Mouse (Mus musculus): ENCODE data around the gene Kalrn. TPM values are rescaled to one million over a fixed set of nuclear protein-coding genes. Genes with fewer than 3 reads are reported as not detected.

Kalrn gene
- polyA plus RNA-seq, 1 experiment = 278 TPM

DNA sequence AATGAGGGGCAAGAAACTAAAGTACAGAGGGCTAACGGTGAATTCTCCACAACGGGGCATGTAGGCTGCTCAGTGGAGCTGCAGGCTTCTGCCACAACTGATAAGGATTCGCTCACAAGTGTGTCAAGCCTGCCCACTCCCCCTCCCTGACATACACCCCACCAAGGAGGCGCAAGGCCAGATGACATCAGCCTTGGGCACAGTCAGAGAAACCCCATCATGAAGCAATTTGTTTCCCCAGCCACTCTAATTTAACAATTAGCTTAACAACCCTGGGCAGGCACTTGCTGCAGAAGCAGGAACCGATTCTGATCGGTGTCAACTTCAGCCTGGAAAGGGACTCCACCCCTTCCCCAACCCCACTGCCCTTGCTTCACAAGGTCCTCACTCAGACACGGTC lies 38.2 kb downstream of the Kalrn start:
- no peak for TF ChIP-seq CTCF (IDR thresholded peaks at IDR 0.05; ENCODE audit: extremely low read depth, insufficient read depth, low read length)
- TF ChIP-seq POLR2A (IDR thresholded peaks at IDR 0.05; ENCODE audit: extremely low read depth, insufficient read depth, low read length) = no peak
- H3K27ac ChIP-seq (ENCODE audit: insufficient read depth, low read length) = no peak overlapping the region
- peaks cover 6% of the 10 kb centered on the region for H3K4me1 ChIP-seq (ENCODE audit: control insufficient read depth, insufficient read depth, low read length)
- no peak overlapping the region for H3K4me3 ChIP-seq (ENCODE audit: insufficient read depth, low read length)

DNA sequence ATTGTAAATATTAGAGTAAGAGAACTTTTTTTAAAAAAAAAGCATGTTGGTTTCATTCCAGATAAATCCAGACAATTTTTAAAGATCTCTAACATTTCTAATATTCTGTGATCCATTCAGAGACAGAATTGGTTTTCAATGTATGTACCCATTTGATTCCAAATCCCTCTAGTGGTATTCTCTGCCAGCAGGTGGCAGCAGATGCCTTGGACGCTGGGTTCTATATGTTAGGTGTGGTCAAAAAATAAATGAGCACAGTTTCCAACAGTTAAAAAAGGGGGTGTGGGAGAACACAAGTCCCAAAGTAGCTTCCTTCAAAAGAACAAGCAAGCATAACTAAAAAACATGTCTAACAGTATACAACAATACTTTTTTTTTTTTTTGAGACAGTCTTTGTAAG lies 41.8 kb downstream of the Kalrn start:
- peaks cover 9% of the 10 kb centered on the region for H3K4me1 ChIP-seq (ENCODE audit: control insufficient read depth, insufficient read depth, low read length)
- H3K27ac ChIP-seq (ENCODE audit: insufficient read depth, low read length) = no peak overlapping the region
- no peak for TF ChIP-seq POLR2A (IDR thresholded peaks at IDR 0.05; ENCODE audit: extremely low read depth, insufficient read depth, low read length)
- peak; percentile 72 for TF ChIP-seq CTCF (IDR thresholded peaks at IDR 0.05; ENCODE audit: extremely low read depth, insufficient read depth, low read length)
- H3K4me3 ChIP-seq (ENCODE audit: insufficient read depth, low read length) = no peak overlapping the region

DNA sequence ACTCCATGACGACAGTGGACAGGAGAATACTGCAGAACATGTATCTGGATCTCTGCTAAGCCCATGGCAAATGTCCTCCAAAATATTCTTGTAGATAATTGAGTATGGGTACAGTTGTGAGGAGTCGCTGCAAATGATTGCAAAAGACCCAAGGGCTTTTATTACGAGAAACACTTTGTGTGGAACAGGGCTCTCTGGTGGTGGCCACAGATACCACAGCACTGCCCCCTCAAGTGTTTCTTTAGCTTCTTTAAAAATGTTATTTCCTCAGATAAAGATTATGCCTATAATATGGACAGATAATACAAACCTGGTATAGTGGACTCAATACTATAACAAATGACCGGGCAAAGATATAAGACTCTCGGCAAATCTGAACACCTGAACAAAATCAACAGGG lies 43.3 kb downstream of the Kalrn start:
- H3K27ac ChIP-seq (ENCODE audit: insufficient read depth, low read length) = no peak overlapping the region
- H3K4me1 ChIP-seq (ENCODE audit: control insufficient read depth, insufficient read depth, low read length) = peaks cover 8% of the 10 kb centered on the region
- TF ChIP-seq POLR2A (IDR thresholded peaks at IDR 0.05; ENCODE audit: extremely low read depth, insufficient read depth, low read length) (no peak), CTCF (IDR thresholded peaks at IDR 0.05; ENCODE audit: extremely low read depth, insufficient read depth, low read length) (no peak)
- no peak overlapping the region for H3K4me3 ChIP-seq (ENCODE audit: insufficient read depth, low read length)

DNA sequence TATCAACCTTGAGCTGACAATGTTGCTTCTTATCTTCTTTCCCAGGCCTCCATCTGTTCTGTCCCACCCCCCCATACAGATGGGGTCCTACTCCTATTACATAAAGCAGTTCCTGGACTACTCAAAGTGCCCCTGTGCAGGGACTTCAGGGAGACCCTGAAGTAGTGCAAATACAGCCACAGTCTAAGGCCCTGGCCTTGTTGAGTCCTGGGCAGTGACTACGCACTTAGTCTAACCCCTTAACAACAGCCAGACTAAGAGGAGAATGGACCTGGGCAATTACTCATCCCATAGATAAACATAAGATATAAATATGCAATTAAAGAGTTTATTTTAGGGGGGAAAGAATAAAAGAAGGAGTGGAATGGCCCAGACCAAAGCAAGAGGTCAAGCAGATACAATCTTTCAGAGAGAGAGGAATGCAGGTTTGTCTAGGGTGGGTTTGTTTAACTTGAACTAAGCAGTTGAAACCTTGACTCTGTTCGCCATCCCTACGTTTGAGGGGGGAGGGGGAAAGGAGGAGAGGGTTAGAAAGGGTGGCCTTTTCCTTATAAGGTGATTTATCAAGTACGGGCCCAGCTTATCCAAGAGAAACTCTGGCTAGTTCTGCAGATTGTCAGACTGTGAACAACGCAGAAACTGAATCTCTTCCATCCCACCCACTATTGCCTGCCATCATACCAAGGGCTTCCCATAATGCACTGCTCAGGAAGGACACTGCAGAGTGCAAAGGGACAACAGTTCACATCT lies 44.9 kb downstream of the Kalrn start:
- peaks cover 8% of the 10 kb centered on the region for H3K4me1 ChIP-seq (ENCODE audit: control insufficient read depth, insufficient read depth, low read length)
- TF ChIP-seq POLR2A (IDR thresholded peaks at IDR 0.05; ENCODE audit: extremely low read depth, insufficient read depth, low read length) = no peak
- TF ChIP-seq CTCF (IDR thresholded peaks at IDR 0.05; ENCODE audit: extremely low read depth, insufficient read depth, low read length) = no peak
- H3K4me3 ChIP-seq (ENCODE audit: insufficient read depth, low read length) = no peak overlapping the region
- no peak overlapping the region for H3K27ac ChIP-seq (ENCODE audit: insufficient read depth, low read length)

- TF ChIP-seq POLR2A (IDR thresholded peaks at IDR 0.05; ENCODE audit: extremely low read depth, insufficient read depth, low read length) (no peak), CTCF (IDR thresholded peaks at IDR 0.05; ENCODE audit: extremely low read depth, insufficient read depth, low read length) (no peak)
- no peak overlapping the region for H3K27ac ChIP-seq (ENCODE audit: insufficient read depth, low read length)
- no peak overlapping the region for H3K4me3 ChIP-seq (ENCODE audit: insufficient read depth, low read length)
- H3K4me1 ChIP-seq (ENCODE audit: control insufficient read depth, insufficient read depth, low read length) = peaks cover 10% of the 10 kb centered on the region
Observed at GRCm38 (mm10) chr16:34526378-34526777, 47.0 kb downstream of the Kalrn start.

DNA sequence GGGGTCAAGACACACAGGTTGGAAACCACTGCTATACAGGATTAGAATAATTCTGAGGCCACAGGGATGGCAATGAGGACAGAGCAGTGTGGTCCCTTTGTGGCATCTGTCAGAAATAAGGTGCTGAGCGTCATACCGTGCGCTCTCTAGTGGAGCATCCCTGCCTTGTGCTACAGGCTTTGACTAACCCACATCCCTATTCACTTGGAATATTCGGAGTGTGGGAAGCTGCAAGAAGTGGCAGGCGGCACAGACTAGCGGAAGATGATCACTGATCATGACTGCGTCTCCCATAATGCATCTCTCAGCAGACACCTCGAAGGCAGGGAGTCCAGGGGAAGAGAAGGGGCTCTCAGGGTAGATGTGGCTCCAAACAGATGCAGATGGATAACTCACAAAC lies 47.5 kb downstream of the Kalrn start:
- TF ChIP-seq POLR2A (IDR thresholded peaks at IDR 0.05; ENCODE audit: extremely low read depth, insufficient read depth, low read length) (0 out of 2 replicates have a peak, but pooled peaks have one; percentile 30), CTCF (IDR thresholded peaks at IDR 0.05; ENCODE audit: extremely low read depth, insufficient read depth, low read length) (peak; percentile 43)
- Histone ChIP-seq H3K27ac (ENCODE audit: insufficient read depth, low read length) (no peak overlapping the region), H3K4me1 (ENCODE audit: control insufficient read depth, insufficient read depth, low read length) (peaks cover 9% of the 10 kb centered on the region), H3K4me3 (ENCODE audit: insufficient read depth, low read length) (no peak overlapping the region)

DNA sequence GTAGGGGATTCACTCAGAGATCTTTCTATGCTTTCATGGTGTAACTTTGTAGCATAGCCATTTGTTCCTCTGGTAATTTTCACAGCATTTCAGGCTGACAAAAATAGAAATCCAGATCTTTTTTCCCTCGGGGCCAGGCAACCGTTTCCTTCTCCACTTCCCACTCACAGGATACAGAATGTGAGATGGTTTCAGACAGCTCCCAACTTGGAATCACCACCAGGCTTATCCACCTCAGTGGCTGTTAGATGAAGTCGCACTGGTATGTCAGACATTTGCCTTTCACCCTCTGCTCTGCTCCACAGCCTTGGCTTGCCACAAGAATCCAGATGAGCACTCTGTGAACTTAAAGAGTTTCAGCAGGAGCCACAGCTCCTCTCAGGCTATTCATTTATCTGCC lies 48.1 kb downstream of the Kalrn start:
- H3K27ac ChIP-seq (ENCODE audit: insufficient read depth, low read length) = 0 out of 2 replicates have a peak overlapping the region, but pooled peaks have one; percentile 42
- no peak overlapping the region for H3K4me3 ChIP-seq (ENCODE audit: insufficient read depth, low read length)
- TF ChIP-seq CTCF (IDR thresholded peaks at IDR 0.05; ENCODE audit: extremely low read depth, insufficient read depth, low read length) = no peak
- no peak for TF ChIP-seq POLR2A (IDR thresholded peaks at IDR 0.05; ENCODE audit: extremely low read depth, insufficient read depth, low read length)
- peaks cover 6% of the 10 kb centered on the region; the same call in 1 of the 2 replicates for H3K4me1 ChIP-seq (ENCODE audit: control insufficient read depth, insufficient read depth, low read length)

DNA sequence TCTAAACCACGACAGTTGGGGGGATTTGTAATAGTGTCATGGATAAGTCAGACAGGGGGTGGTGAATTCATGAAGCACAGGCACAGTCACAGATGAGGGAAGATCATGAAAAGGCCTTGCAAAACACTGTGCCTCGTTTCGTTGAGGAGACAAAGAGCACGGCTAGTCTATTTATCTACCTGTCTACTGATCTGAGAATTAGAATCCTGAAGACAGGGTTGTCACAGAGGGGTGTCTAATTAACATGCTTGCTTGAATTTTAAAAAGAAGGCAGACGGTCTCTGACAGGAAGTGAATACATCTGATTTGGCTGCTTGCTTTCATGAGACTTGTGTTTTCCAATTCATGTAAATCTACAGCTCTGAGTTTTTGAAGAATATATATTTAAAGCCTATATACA lies 52.3 kb downstream of the Kalrn start:
- peaks cover 12% of the 10 kb centered on the region for H3K4me1 ChIP-seq (ENCODE audit: control insufficient read depth, insufficient read depth, low read length)
- H3K4me3 ChIP-seq (ENCODE audit: insufficient read depth, low read length) = no peak overlapping the region
- TF ChIP-seq POLR2A (IDR thresholded peaks at IDR 0.05; ENCODE audit: extremely low read depth, insufficient read depth, low read length) (no peak), CTCF (IDR thresholded peaks at IDR 0.05; ENCODE audit: extremely low read depth, insufficient read depth, low read length) (no peak)
- no peak overlapping the region for H3K27ac ChIP-seq (ENCODE audit: insufficient read depth, low read length)

- peak; percentile 35; the same call in 1 of the 2 replicates for TF ChIP-seq POLR2A (IDR thresholded peaks at IDR 0.05; ENCODE audit: extremely low read depth, insufficient read depth, low read length)
- TF ChIP-seq CTCF (IDR thresholded peaks at IDR 0.05; ENCODE audit: extremely low read depth, insufficient read depth, low read length) = no peak
- Histone ChIP-seq H3K4me1 (ENCODE audit: control insufficient read depth, insufficient read depth, low read length) (peaks cover 19% of the 10 kb centered on the region), H3K27ac (ENCODE audit: insufficient read depth, low read length) (peak overlapping the region; percentile 25)
Observed at GRCm38 (mm10) chr16:34516891-34517398, 56.4 kb downstream of the Kalrn start.

GRCm38 (mm10) chr16:34515485-34515884 lies 57.8 kb downstream of the Kalrn start:
- H3K27ac ChIP-seq (ENCODE audit: insufficient read depth, low read length) = no peak overlapping the region
- H3K4me3 ChIP-seq (ENCODE audit: insufficient read depth, low read length) = no peak overlapping the region
- TF ChIP-seq POLR2A (IDR thresholded peaks at IDR 0.05; ENCODE audit: extremely low read depth, insufficient read depth, low read length) (no peak), CTCF (IDR thresholded peaks at IDR 0.05; ENCODE audit: extremely low read depth, insufficient read depth, low read length) (no peak)
- peaks cover 19% of the 10 kb centered on the region for H3K4me1 ChIP-seq (ENCODE audit: control insufficient read depth, insufficient read depth, low read length)

More at GRCm38 (mm10) chr16:34516891-34517398, 56.4 kb downstream of the Kalrn start:
- no peak overlapping the region for H3K4me3 ChIP-seq (ENCODE audit: insufficient read depth, low read length)
